Comparison of ENCODE assay signal across 9 mouse cellular contexts in the genomic region with DNA sequence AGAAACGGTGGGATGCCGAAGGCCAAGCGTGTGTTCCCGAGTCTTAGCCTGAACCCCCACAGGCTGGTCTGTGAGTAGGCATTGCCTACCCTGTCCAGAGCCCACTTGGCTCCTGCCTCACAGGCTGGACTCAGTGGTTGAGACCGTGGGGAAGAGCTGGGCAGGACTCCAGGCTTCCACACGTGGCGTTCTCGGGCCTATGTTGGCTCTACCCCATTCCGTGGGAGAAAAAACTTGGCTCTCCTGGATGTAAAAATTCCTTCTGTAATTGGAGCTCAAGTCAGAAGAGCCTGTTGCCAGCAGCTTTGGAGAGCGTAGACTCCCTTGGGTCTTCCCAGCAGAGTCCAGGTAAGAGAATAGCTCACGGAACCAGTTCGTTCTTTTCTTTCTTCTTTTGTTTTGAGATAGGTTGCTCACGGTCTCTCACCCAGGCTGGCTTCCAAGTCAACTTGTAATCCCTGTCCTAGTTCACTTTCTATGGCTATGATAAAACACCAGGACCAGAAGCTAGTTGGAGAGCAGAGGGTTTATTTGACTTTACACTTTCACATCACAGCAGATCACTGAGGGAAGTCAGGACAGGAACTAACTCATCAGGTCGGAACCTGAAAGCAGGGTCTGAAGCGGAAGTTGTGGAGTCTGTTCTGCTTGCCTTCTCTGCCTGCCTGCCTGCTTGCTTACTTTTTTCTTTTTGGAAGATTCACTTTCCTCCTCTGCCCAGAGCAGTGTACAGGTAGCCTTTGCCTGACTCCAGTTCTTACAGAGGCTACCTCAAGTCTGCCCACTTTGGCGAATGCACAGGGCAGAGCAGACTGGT. TPM values are rescaled to one million over a fixed set of nuclear protein-coding genes. Genes with fewer than 3 reads are reported as not detected.
A peak's percentile ranks its signal among the peaks of the same experiment; 100 is the strongest.
DNase-seq lines count a peak whose midpoint lies in the region; ATAC-seq and TF ChIP-seq lines count a peak whose summit lies in the region.
"Had no signal": no experiment of that assay in that cellular context is flagged by ENCODE, and none has a peak within 500 bp of the region (broad histone marks: within the 10 kb centered on the region; RNA-seq: fewer than 3 reads in every experiment).

No protein-coding gene starts in this region.

- no peak overlapping the region for H3K4me3 ChIP-seq in liver, postnatal 0 days (ENCODE audit: low read depth, low read length)
- H3K4me3 ChIP-seq in forebrain, postnatal 0 days (ENCODE audit: low read depth, low read length): no peak overlapping the region

- no peaks in the 10 kb centered on the region for H3K27me3 ChIP-seq in liver, postnatal 0 days (ENCODE audit: insufficient read depth, low read length)
- no peaks in the 10 kb centered on the region for H3K27me3 ChIP-seq in forebrain, postnatal 0 days (ENCODE audit: insufficient read depth, low read length)

- peak; percentile 57 for DNase-seq in adrenal gland, postnatal 14 days
- no peak for DNase-seq in adrenal gland, postnatal 4 days (ENCODE audit: low spot score in 2 of 2)
- no peak for DNase-seq in liver, postnatal 0 days
- DNase-seq in liver: no peak
- DNase-seq in right cerebral cortex, postnatal 36 days (ENCODE audit: low spot score in 2 of 2): peak; percentile 40 to 47
- DNase-seq in lung, postnatal 14 days: no peak
- no peak for DNase-seq in forebrain, postnatal 0 days
- DNase-seq: lung, embryonic 14.5 days had no signal

- H3K9ac ChIP-seq in liver, postnatal 0 days (replicated peaks): 0 out of 2 replicates have a peak overlapping the region, but pooled peaks have one; percentile 12
- no peak overlapping the region for H3K9ac ChIP-seq in forebrain, postnatal 0 days
- H3K9ac ChIP-seq: lung, embryonic 14.5 days had no signal

- H3K4me1 ChIP-seq in liver, postnatal 0 days (ENCODE audit: insufficient read depth): peaks cover 39% of the 10 kb centered on the region
- no peaks in the 10 kb centered on the region for H3K4me1 ChIP-seq in forebrain, postnatal 0 days (ENCODE audit: insufficient read depth)

- H3K9me3 ChIP-seq in liver, postnatal 0 days (ENCODE audit: low read length): no peaks in the 10 kb centered on the region
- H3K9me3 ChIP-seq in forebrain, postnatal 0 days (ENCODE audit: low read length): no peaks in the 10 kb centered on the region

- no peak for TF ChIP-seq CTCF in liver, postnatal 0 days (IDR thresholded peaks at IDR 0.05; ENCODE audit: low read depth)
- TF ChIP-seq CTCF in forebrain, postnatal 0 days (IDR thresholded peaks at IDR 0.05; ENCODE audit: low read depth): no peak

- H3K36me3 ChIP-seq in liver, postnatal 0 days (replicated peaks; ENCODE audit: insufficient read depth, low read length): no peaks in the 10 kb centered on the region
- no peaks in the 10 kb centered on the region for H3K36me3 ChIP-seq in forebrain, postnatal 0 days (ENCODE audit: insufficient read depth)

- no peak overlapping the region for H3K4me2 ChIP-seq in liver, postnatal 0 days (ENCODE audit: low read depth, low read length)
- no peak overlapping the region for H3K4me2 ChIP-seq in forebrain, postnatal 0 days (ENCODE audit: low read depth)
- H3K4me2 ChIP-seq: lung, embryonic 14.5 days had no signal

- H3K27ac ChIP-seq in liver, postnatal 0 days (ENCODE audit: low read depth): peak overlapping the region; percentile 90
- no peak overlapping the region for H3K27ac ChIP-seq in forebrain, postnatal 0 days (ENCODE audit: low read depth, low read length)

- WGBS in liver, postnatal 0 days (ENCODE audit: insufficient replicate concordance): 80% methylated on average over 16 of the region's 16 CpGs
- WGBS in forebrain, postnatal 0 days: 78% methylated on average over 16 of the region's 16 CpGs

- TF ChIP-seq EP300 in liver, postnatal 0 days (IDR thresholded peaks at IDR 0.05; ENCODE audit: low read depth): no peak

- no peak for ATAC-seq in liver, postnatal 0 days
- ATAC-seq in granulocyte monocyte progenitor cell, adult 5-6 weeks (replicated peaks; ENCODE audit: poor library complexity, severe bottlenecking): peak; percentile 80
- no peak for ATAC-seq in forebrain, postnatal 0 days

RNA-seq across cellular contexts. Expression of a gene that starts 6.9 kb away (rescaled TPM):
- 73.9 and 91.6 TPM in 2 replicates for total RNA-seq in adrenal gland, postnatal 14 days (2021)
- total RNA-seq in adrenal gland, postnatal 4 days (2021): 100 to 1,000 TPM; 103 to 106 TPM
- 112 and 113 TPM in 2 replicates for polyA plus RNA-seq in liver, postnatal 0 days (2015; fragmentation: Nextera tagmentation; extraction: Ambion mirVana)
- not detected in 2 replicates for total RNA-seq in granulocyte monocyte progenitor cell, adult 5-6 weeks (2014; fragmentation: Nextera tagmentation)
- total RNA-seq in granulocyte monocyte progenitor cell, adult 5-6 weeks (2017): not detected in 2 replicates
- total RNA-seq in forebrain, postnatal 0 days (2014; rRNA removed): 26.3 and 27.2 TPM in 2 replicates
- 19.9 and 20.9 TPM in 2 replicates for polyA plus RNA-seq in forebrain, postnatal 0 days (2015; fragmentation: Nextera tagmentation; extraction: Ambion mirVana)

RNA-seq across cellular contexts. Expression of a gene that starts 29.5 kb away (rescaled TPM):
- 290 and 308 TPM in 2 replicates for total RNA-seq in adrenal gland, postnatal 14 days (2021)
- total RNA-seq in adrenal gland, postnatal 4 days (2021): 100 to 1,000 TPM; 310 to 330 TPM
- polyA plus RNA-seq in liver, postnatal 0 days (2015; fragmentation: Nextera tagmentation; extraction: Ambion mirVana): 164 and 168 TPM in 2 replicates
- 412 and 454 TPM in 2 replicates for total RNA-seq in granulocyte monocyte progenitor cell, adult 5-6 weeks (2014; fragmentation: Nextera tagmentation)
- total RNA-seq in granulocyte monocyte progenitor cell, adult 5-6 weeks (2017): 535 and 555 TPM in 2 replicates
- 409 and 464 TPM in 2 replicates for total RNA-seq in forebrain, postnatal 0 days (2014; rRNA removed)
- 473 and 554 TPM in 2 replicates for polyA plus RNA-seq in forebrain, postnatal 0 days (2015; fragmentation: Nextera tagmentation; extraction: Ambion mirVana)

RNA-seq across cellular contexts. Expression of a gene that starts 29.5 kb away (rescaled TPM):
- 17.1 and 21.7 TPM in 2 replicates for total RNA-seq in adrenal gland, postnatal 14 days (2021)
- 10 to 100 TPM; 17.1 to 17.4 TPM for total RNA-seq in adrenal gland, postnatal 4 days (2021)
- 9.3 and 12.1 TPM in 2 replicates for polyA plus RNA-seq in liver, postnatal 0 days (2015; fragmentation: Nextera tagmentation; extraction: Ambion mirVana)
- 8.6 and 13.0 TPM in 2 replicates for total RNA-seq in granulocyte monocyte progenitor cell, adult 5-6 weeks (2014; fragmentation: Nextera tagmentation)
- total RNA-seq in granulocyte monocyte progenitor cell, adult 5-6 weeks (2017): 7.7 and 11.1 TPM in 2 replicates
- 10.7 and 16.5 TPM in 2 replicates for total RNA-seq in forebrain, postnatal 0 days (2014; rRNA removed)
- polyA plus RNA-seq in forebrain, postnatal 0 days (2015; fragmentation: Nextera tagmentation; extraction: Ambion mirVana): 6.6 and 7.0 TPM in 2 replicates

RNA-seq across cellular contexts. Expression of a gene that starts 41.3 kb away (rescaled TPM):
- total RNA-seq in adrenal gland, postnatal 14 days (2021): 105 TPM in 2 replicates
- total RNA-seq in adrenal gland, postnatal 4 days (2021): 100 to 1,000 TPM; 114 to 120 TPM
- polyA plus RNA-seq in liver, postnatal 0 days (2015; fragmentation: Nextera tagmentation; extraction: Ambion mirVana): 14.8 and 17.3 TPM in 2 replicates
- 27.1 and 34.2 TPM in 2 replicates for total RNA-seq in granulocyte monocyte progenitor cell, adult 5-6 weeks (2014; fragmentation: Nextera tagmentation)
- 26.4 and 30.3 TPM in 2 replicates for total RNA-seq in granulocyte monocyte progenitor cell, adult 5-6 weeks (2017)
- 149 and 209 TPM in 2 replicates for total RNA-seq in forebrain, postnatal 0 days (2014; rRNA removed)
- polyA plus RNA-seq in forebrain, postnatal 0 days (2015; fragmentation: Nextera tagmentation; extraction: Ambion mirVana): 38.4 and 60.2 TPM in 2 replicates

Comparison
In these comparisons a context has a peak if more than half of its experiments do, and no peak if none do; other contexts are left out.
1. DNase-seq: peak in adrenal gland, postnatal 14 days (single experiment) and right cerebral cortex, postnatal 36 days (2 of 2); none in adrenal gland, postnatal 4 days (0 of 2), liver, postnatal 0 days (single experiment), liver (single experiment), lung, postnatal 14 days (single experiment) and forebrain, postnatal 0 days (single experiment).
2. RNA of a gene that starts 6.9 kb away (total RNA-seq): 103 to 106 TPM in adrenal gland, postnatal 4 days, 73.9 to 91.6 TPM in adrenal gland, postnatal 14 days and 26.3 to 27.2 TPM in forebrain, postnatal 0 days; not detected in granulocyte monocyte progenitor cell, adult 5-6 weeks; every median in the first group is over 10 times any median in the second.